ENCODE assay signal across 1 mouse cellular context in the genomic region with DNA sequence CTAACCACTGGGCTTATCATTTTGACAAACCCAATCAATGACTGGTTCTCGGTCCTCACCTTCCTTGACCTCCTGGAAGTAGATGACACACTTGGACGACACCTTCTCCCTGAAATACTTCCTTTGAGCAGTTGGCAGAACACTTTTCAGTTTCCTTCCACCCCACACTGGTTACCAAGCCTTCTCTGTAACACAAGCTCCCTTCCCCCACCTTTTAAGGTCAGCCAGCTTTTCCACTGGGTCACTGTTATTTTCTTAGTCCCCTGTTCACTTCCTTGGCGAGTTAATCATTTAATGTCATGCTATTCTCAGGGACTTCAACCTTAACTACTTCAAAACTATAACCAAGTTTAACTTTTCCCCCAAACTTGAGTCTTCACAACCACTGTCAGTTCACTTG.
TF ChIP-seq lines count a peak whose summit lies in the region.

No protein-coding gene starts in this region.

TF ChIP-seq in CH12.LX, 34 proteins besides CTCF, POLR2A, EP300 and RAD21:
- TF ChIP-seq JUN (IDR thresholded peaks at IDR 0.05; ENCODE audit: insufficient read depth, low read depth, low read length): no peak
- TF ChIP-seq ZC3H11A (IDR thresholded peaks at IDR 0.05; ENCODE audit: low read depth, low read length): no peak
- TF ChIP-seq GABPA (IDR thresholded peaks at IDR 0.05; ENCODE audit: insufficient replicate concordance, low read depth, low read length): no peak
- TF ChIP-seq CHD2 (IDR thresholded peaks at IDR 0.05; ENCODE audit: low read length): no peak
- TF ChIP-seq USF1 (IDR thresholded peaks at IDR 0.05; ENCODE audit: low read depth, low read length): no peak
- TF ChIP-seq POLR2AphosphoS2 (IDR thresholded peaks at IDR 0.05; ENCODE audit: low read depth, low read length): no peak
- TF ChIP-seq MEF2A (IDR thresholded peaks at IDR 0.05; ENCODE audit: borderline replicate concordance, low read depth, low read length): no peak
- TF ChIP-seq BHLHE40 (IDR thresholded peaks at IDR 0.05; ENCODE audit: low read depth, low read length): no peak
- no peak for TF ChIP-seq USF2 (conservative IDR thresholded peaks at IDR 0.05; ENCODE audit: low read depth, low read length)
- no peak for TF ChIP-seq CHD1 (IDR thresholded peaks at IDR 0.05; ENCODE audit: low read depth, low read length)
TF ChIP-seq in CH12.LX: peak in this region for 0.
